Mouse (Mus musculus): Measurements from ENCODE around the gene Stard3. TPM values are rescaled to one million over a fixed set of nuclear protein-coding genes. Genes with fewer than 3 reads are reported as not detected.

Gene Stard3
- polyA plus RNA-seq, 1 experiment from 2014 or later, result 28.9 TPM

- Histone ChIP-seq H3K9me3 (ENCODE audit: control insufficient read depth, low read length) (no peaks in the 10 kb centered on the region), H3K36me3 (ENCODE audit: control insufficient read depth, insufficient read depth, low read length) (no peaks in the 10 kb centered on the region), H3K27ac (ENCODE audit: low read depth, low read length) (no peak overlapping the region), H3K27me3 (replicated peaks; ENCODE audit: control insufficient read depth, insufficient read depth, low read length) (peaks cover 53% of the 10 kb centered on the region), H3K4me3 (ENCODE audit: low read depth, low read length) (no peak overlapping the region), H3K4me1 (replicated peaks; ENCODE audit: control insufficient read depth, insufficient read depth, low read length) (peaks cover 12% of the 10 kb centered on the region), H3K4me2 (peak overlapping the region; percentile 34), H3K9ac (ENCODE audit: low read depth, low read length) (no peak overlapping the region)
- WGBS, result 6% methylated on average over 9 of the region's 10 CpGs
- ATAC-seq (replicated peaks; ENCODE audit: low FRiP score) (no peak; the same call in 1 of the 2 replicates), DNase-seq (ENCODE audit: low spot score) (no peak)
These were observed 51.2 kb downstream of the Stard3 start for GRCm38 (mm10) chr11:98409341-98409822.

GRCm38 (mm10) chr11:98412273-98412796, 54.2 kb downstream of the Stard3 start, which contains the start of gene Erbb2:
TSS of gene Erbb2 (plus strand) at chr11:98412470.
- Histone ChIP-seq H3K9ac (ENCODE audit: low read depth, low read length) (peak within 1 kb of the TSS; percentile 55), H3K27me3 (replicated peaks; ENCODE audit: control insufficient read depth, insufficient read depth, low read length) (peaks cover 66% of the 10 kb centered on the region), H3K4me3 (ENCODE audit: low read depth, low read length) (peak within 1 kb of the TSS; percentile 68), H3K9me3 (ENCODE audit: control insufficient read depth, low read length) (no peaks in the 10 kb centered on the region), H3K36me3 (ENCODE audit: control insufficient read depth, insufficient read depth, low read length) (no peaks in the 10 kb centered on the region), H3K27ac (ENCODE audit: low read depth, low read length) (peak within 1 kb of the TSS; percentile 80), H3K4me1 (replicated peaks; ENCODE audit: control insufficient read depth, insufficient read depth, low read length) (peaks cover 15% of the 10 kb centered on the region), H3K4me2 (peak within 1 kb of the TSS; percentile 66)
- ATAC-seq (replicated peaks; ENCODE audit: low FRiP score), result no peak; the same call in 1 of the 2 replicates
- 1% methylated on average over 39 of the region's 49 CpGs for WGBS
- DNase-seq (ENCODE audit: low spot score), result peak; percentile 70

- Histone ChIP-seq H3K4me1 (replicated peaks; ENCODE audit: control insufficient read depth, insufficient read depth, low read length) (peaks cover 15% of the 10 kb centered on the region), H3K9ac (ENCODE audit: low read depth, low read length) (peak overlapping the region; percentile 55), H3K36me3 (ENCODE audit: control insufficient read depth, insufficient read depth, low read length) (no peaks in the 10 kb centered on the region), H3K27ac (ENCODE audit: low read depth, low read length) (peak overlapping the region; percentile 80), H3K9me3 (ENCODE audit: control insufficient read depth, low read length) (no peaks in the 10 kb centered on the region), H3K4me2 (peak overlapping the region; percentile 66), H3K27me3 (replicated peaks; ENCODE audit: control insufficient read depth, insufficient read depth, low read length) (peaks cover 66% of the 10 kb centered on the region), H3K4me3 (ENCODE audit: low read depth, low read length) (peak overlapping the region; percentile 68)
- DNase-seq (ENCODE audit: low spot score) (no peak), ATAC-seq (replicated peaks; ENCODE audit: low FRiP score) (no peak)
- WGBS, result 1% methylated on average over 40 of the region's 40 CpGs
These were observed 54.7 kb downstream of the Stard3 start for GRCm38 (mm10) chr11:98412797-98413301.

DNA sequence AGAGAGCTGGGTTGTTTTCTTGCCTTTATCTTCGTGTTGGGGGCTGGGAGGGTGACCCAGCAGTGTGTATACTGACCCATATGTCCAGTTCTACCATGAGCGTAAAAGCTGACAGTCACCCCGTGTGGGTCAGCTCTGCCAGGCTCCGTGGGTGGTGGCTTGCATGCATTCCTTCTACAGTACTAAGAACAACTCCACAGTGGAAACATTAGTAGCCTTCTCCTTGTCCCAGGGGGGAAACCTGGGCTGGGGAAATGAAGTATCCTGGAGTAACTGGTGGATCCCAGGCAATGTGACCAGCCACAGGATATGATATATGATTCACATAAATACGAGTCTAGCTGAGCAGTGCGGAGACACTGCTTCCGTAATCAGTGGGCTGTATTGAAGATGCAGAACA, 55.6 kb downstream of the Stard3 start:
- 36% methylated on average over 7 of the region's 7 CpGs for WGBS
- no peak overlapping the region for H3K27ac ChIP-seq (ENCODE audit: low read depth, low read length)
- H3K27me3 ChIP-seq (replicated peaks; ENCODE audit: control insufficient read depth, insufficient read depth, low read length), result peaks cover 66% of the 10 kb centered on the region
- H3K9me3 ChIP-seq (ENCODE audit: control insufficient read depth, low read length), result no peaks in the 10 kb centered on the region
- DNase-seq (ENCODE audit: low spot score), result no peak
- no peaks in the 10 kb centered on the region for H3K36me3 ChIP-seq (ENCODE audit: control insufficient read depth, insufficient read depth, low read length)
- no peak for ATAC-seq (replicated peaks; ENCODE audit: low FRiP score)
- H3K9ac ChIP-seq (ENCODE audit: low read depth, low read length), result no peak overlapping the region
- peak overlapping the region; percentile 66 for H3K4me2 ChIP-seq
- peaks cover 14% of the 10 kb centered on the region for H3K4me1 ChIP-seq (replicated peaks; ENCODE audit: control insufficient read depth, insufficient read depth, low read length)
- peak overlapping the region; percentile 68 for H3K4me3 ChIP-seq (ENCODE audit: low read depth, low read length)

DNA sequence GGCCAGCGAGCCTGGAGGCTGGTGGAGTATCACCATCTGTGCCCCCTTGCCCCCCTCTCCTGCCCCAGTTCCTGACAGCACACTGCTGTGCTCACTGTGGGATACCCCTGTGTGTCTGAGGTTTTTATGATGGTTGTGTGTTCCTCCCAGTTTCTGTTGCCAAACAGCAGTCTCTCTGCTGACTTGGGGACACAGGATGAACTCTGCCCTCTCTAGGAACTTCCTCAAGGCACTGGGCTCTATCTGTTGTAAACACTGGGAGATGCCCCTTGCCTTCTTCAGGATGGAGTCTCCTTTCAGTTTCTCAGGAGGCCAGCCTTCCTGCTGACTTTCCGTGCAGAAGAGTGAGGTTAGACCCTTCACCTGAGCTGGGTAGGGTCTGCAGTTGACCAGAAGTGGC, 56.0 kb downstream of the Stard3 start:
- no peak overlapping the region for H3K27ac ChIP-seq (ENCODE audit: low read depth, low read length)
- H3K4me1 ChIP-seq (replicated peaks; ENCODE audit: control insufficient read depth, insufficient read depth, low read length), result peaks cover 9% of the 10 kb centered on the region
- H3K4me2 ChIP-seq, result peak overlapping the region; percentile 66
- WGBS, result 25% methylated on average over 2 of the region's 2 CpGs
- DNase-seq (ENCODE audit: low spot score) (no peak), ATAC-seq (replicated peaks; ENCODE audit: low FRiP score) (no peak)
- no peaks in the 10 kb centered on the region for H3K9me3 ChIP-seq (ENCODE audit: control insufficient read depth, low read length)
- peaks cover 62% of the 10 kb centered on the region for H3K27me3 ChIP-seq (replicated peaks; ENCODE audit: control insufficient read depth, insufficient read depth, low read length)
- peak overlapping the region; percentile 68; the same call in 1 of the 2 replicates for H3K4me3 ChIP-seq (ENCODE audit: low read depth, low read length)
- H3K36me3 ChIP-seq (ENCODE audit: control insufficient read depth, insufficient read depth, low read length), result no peaks in the 10 kb centered on the region
- H3K9ac ChIP-seq (ENCODE audit: low read depth, low read length), result no peak overlapping the region

DNA sequence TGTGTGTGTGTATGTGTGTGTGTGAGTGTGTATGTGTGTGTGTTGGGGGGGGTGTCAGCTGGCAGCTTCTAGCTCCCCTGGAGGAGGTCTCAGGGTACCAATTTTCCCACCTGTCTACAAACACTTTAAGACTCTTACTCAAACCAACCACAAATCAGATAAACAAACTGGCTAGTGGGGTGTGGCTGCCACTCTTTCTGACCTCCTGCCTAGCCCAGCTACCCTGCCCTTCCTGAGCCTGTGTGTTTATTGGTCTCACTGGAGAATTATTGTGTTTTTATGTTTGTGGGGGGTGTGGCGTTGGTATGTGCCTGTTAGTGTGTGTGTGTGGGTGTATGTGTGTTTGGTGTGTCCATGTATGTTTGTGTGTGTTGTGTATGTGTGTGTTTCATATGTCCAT, 58.9 kb downstream of the Stard3 start:
- no peaks in the 10 kb centered on the region for H3K9me3 ChIP-seq (ENCODE audit: control insufficient read depth, low read length)
- peaks cover 36% of the 10 kb centered on the region for H3K27me3 ChIP-seq (replicated peaks; ENCODE audit: control insufficient read depth, insufficient read depth, low read length)
- DNase-seq (ENCODE audit: low spot score) (no peak), ATAC-seq (replicated peaks; ENCODE audit: low FRiP score) (no peak)
- H3K27ac ChIP-seq (ENCODE audit: low read depth, low read length), result no peak overlapping the region
- H3K4me1 ChIP-seq (replicated peaks; ENCODE audit: control insufficient read depth, insufficient read depth, low read length), result peaks cover 5% of the 10 kb centered on the region; the same call in 1 of the 2 replicates
- 69% methylated on average over 1 of the region's 1 CpGs for WGBS
- H3K4me2 ChIP-seq, result no peak overlapping the region
- H3K36me3 ChIP-seq (ENCODE audit: control insufficient read depth, insufficient read depth, low read length), result no peaks in the 10 kb centered on the region; the same call in 1 of the 2 replicates
- no peak overlapping the region for H3K9ac ChIP-seq (ENCODE audit: low read depth, low read length)
- no peak overlapping the region for H3K4me3 ChIP-seq (ENCODE audit: low read depth, low read length)

GRCm38 (mm10) chr11:98418273-98418672, 60.1 kb downstream of the Stard3 start:
- Histone ChIP-seq H3K9ac (ENCODE audit: low read depth, low read length) (no peak overlapping the region), H3K27ac (ENCODE audit: low read depth, low read length) (no peak overlapping the region), H3K4me2 (no peak overlapping the region), H3K27me3 (replicated peaks; ENCODE audit: control insufficient read depth, insufficient read depth, low read length) (peaks cover 24% of the 10 kb centered on the region), H3K36me3 (ENCODE audit: control insufficient read depth, insufficient read depth, low read length) (no peaks in the 10 kb centered on the region; the same call in 1 of the 2 replicates), H3K4me1 (replicated peaks; ENCODE audit: control insufficient read depth, insufficient read depth, low read length) (peaks cover 5% of the 10 kb centered on the region; the same call in 1 of the 2 replicates), H3K9me3 (ENCODE audit: control insufficient read depth, low read length) (no peaks in the 10 kb centered on the region), H3K4me3 (ENCODE audit: low read depth, low read length) (no peak overlapping the region)
- ATAC-seq (replicated peaks; ENCODE audit: low FRiP score) (no peak), DNase-seq (ENCODE audit: low spot score) (no peak)
- 56% methylated on average over 5 of the region's 6 CpGs for WGBS

DNA sequence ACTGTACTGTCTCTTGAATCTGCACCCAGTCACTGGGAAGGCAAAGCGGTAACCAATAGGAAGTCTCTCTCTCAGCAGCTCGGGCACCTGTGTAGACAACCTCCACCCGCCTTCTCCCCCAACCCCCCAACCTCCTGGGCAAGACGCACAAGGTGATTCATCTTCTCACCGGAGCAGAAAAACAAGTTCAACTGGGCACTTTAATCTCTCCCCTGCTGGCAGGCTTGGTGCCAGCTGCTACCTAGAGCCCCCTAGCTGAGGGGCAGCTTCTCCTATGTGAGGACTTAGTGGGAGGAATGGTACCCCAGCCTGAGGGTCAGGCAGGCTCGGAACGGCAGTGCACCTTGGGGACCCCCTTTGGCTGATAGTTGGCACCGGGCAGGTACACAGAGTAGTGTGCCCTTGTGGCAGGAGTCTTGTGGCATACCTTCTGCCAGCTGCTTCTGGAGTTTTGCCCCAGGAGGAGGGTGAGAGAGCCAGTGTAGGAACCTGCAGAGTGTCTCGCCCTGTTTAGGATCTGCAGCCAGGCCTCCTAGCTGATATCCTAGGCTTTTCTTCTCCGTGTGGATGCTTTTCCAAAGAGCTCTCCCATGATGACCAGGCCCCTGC, 60.9 kb downstream of the Stard3 start:
- H3K27me3 ChIP-seq (replicated peaks; ENCODE audit: control insufficient read depth, insufficient read depth, low read length), result peaks cover 16% of the 10 kb centered on the region
- no peaks in the 10 kb centered on the region; the same call in 1 of the 2 replicates for H3K36me3 ChIP-seq (ENCODE audit: control insufficient read depth, insufficient read depth, low read length)
- no peak overlapping the region for H3K4me3 ChIP-seq (ENCODE audit: low read depth, low read length)
- peaks cover 4% of the 10 kb centered on the region; the same call in 1 of the 2 replicates for H3K4me1 ChIP-seq (replicated peaks; ENCODE audit: control insufficient read depth, insufficient read depth, low read length)
- H3K9me3 ChIP-seq (ENCODE audit: control insufficient read depth, low read length), result no peaks in the 10 kb centered on the region
- 81% methylated on average over 10 of the region's 10 CpGs for WGBS
- no peak for ATAC-seq (replicated peaks; ENCODE audit: low FRiP score)
- no peak overlapping the region for H3K9ac ChIP-seq (ENCODE audit: low read depth, low read length)
- H3K27ac ChIP-seq (ENCODE audit: low read depth, low read length), result no peak overlapping the region
- no peak for DNase-seq (ENCODE audit: low spot score)
- H3K4me2 ChIP-seq, result no peak overlapping the region

Measured in liver, embryonic 11.5 days (tissue).